In genomic region chr7:63911383-63912233, GRCm38 (mm10) we compare ENCODE assay signal across 8 mouse cellular contexts. TPM values are rescaled to one million over a fixed set of nuclear protein-coding genes. Genes with fewer than 3 reads are reported as not detected.
DNase-seq lines count a peak whose midpoint lies in the region; ATAC-seq and TF ChIP-seq lines count a peak whose summit lies in the region.

No protein-coding gene starts in this region.

- 45% methylated on average over 8 of the region's 8 CpGs for WGBS in intestine, postnatal 0 days
- WGBS in lung, embryonic 14.5 days = 31% methylated on average over 8 of the region's 8 CpGs

- TF ChIP-seq CTCF in intestine, postnatal 0 days (IDR thresholded peaks at IDR 0.05; ENCODE audit: low read depth) = no peak
- TF ChIP-seq CTCF in lung, embryonic 14.5 days (IDR thresholded peaks at IDR 0.05; ENCODE audit: low read depth) = no peak

- peak; percentile 34; the same call in 1 of the 2 replicates for ATAC-seq in intestine, postnatal 0 days
- peak; percentile 25; the same call in 1 of the 2 replicates for ATAC-seq in lung, embryonic 14.5 days (ENCODE audit: insufficient read depth)

- H3K27ac ChIP-seq in intestine, postnatal 0 days (ENCODE audit: low read depth, low read length) = peak overlapping the region; percentile 78
- peak overlapping the region; percentile 67 for H3K27ac ChIP-seq in lung, embryonic 14.5 days (ENCODE audit: low read depth)

- H3K27me3 ChIP-seq in intestine, postnatal 0 days (replicated peaks; ENCODE audit: control insufficient read depth, insufficient read depth, low read length) = no peaks in the 10 kb centered on the region
- H3K27me3 ChIP-seq in lung, embryonic 14.5 days (ENCODE audit: insufficient read depth, low read length) = no peaks in the 10 kb centered on the region

- peaks cover 21% of the 10 kb centered on the region; the same call in 1 of the 2 replicates for H3K4me1 ChIP-seq in intestine, postnatal 0 days (replicated peaks; ENCODE audit: control insufficient read depth, insufficient read depth, low read length)
- H3K4me1 ChIP-seq in lung, embryonic 14.5 days (ENCODE audit: insufficient read depth) = peaks cover 27% of the 10 kb centered on the region

- no peak overlapping the region for H3K4me3 ChIP-seq in intestine, postnatal 0 days (ENCODE audit: low read depth, low read length)
- no peak overlapping the region for H3K4me3 ChIP-seq in lung, embryonic 14.5 days (ENCODE audit: low read depth, low read length)

- intact Hi-C loops in left cerebral cortex, postnatal 4 days (cut with DNase I) = no loop called here
- intact Hi-C loops in left cerebral cortex, postnatal 36 days (cut with DNase I) = no loop called here
- intact Hi-C loops in gastrocnemius, postnatal 36 days (cut with DNase I) = no loop called here

- H3K9me3 ChIP-seq in intestine, postnatal 0 days (ENCODE audit: control insufficient read depth) = no peaks in the 10 kb centered on the region
- no peaks in the 10 kb centered on the region for H3K9me3 ChIP-seq in lung, embryonic 14.5 days (ENCODE audit: low read depth, low read length)

- no peak overlapping the region for H3K9ac ChIP-seq in intestine, postnatal 0 days (ENCODE audit: low read depth, low read length)
- H3K9ac ChIP-seq in lung, embryonic 14.5 days = 0 out of 2 replicates have a peak overlapping the region, but pooled peaks have one; percentile 2

- H3K36me3 ChIP-seq in intestine, postnatal 0 days (ENCODE audit: control insufficient read depth, insufficient read depth) = no peaks in the 10 kb centered on the region
- no peaks in the 10 kb centered on the region for H3K36me3 ChIP-seq in lung, embryonic 14.5 days (ENCODE audit: insufficient read depth)

- DNase-seq in left cerebral cortex, postnatal 4 days = peak; percentile 84
- no peak for DNase-seq in left cerebral cortex, postnatal 36 days (ENCODE audit: low spot score in 2 of 2)
- DNase-seq in cerebellum, adult 11-12 months = peak; percentile 77
- DNase-seq in gastrocnemius, postnatal 36 days = peak; percentile 82 to 84
- peak; percentile 59 for DNase-seq in lung, embryonic 14.5 days
- DNase-seq in spleen, postnatal 4 days (ENCODE audit: low spot score in 2 of 2) = peak; percentile 56 to 75
- no peak for DNase-seq in thymus, postnatal 14 days

- 0 out of 2 replicates have a peak overlapping the region, but pooled peaks have one; percentile 27 for H3K4me2 ChIP-seq in intestine, postnatal 0 days (replicated peaks; ENCODE audit: low read depth)
- no peak overlapping the region for H3K4me2 ChIP-seq in lung, embryonic 14.5 days

RNA-seq across cellular contexts. Expression of gene E030018B13Rik, which starts 5.0 kb away (rescaled TPM):
- total RNA-seq in left cerebral cortex, postnatal 4 days (2021) = not detected
- not detected for total RNA-seq in left cerebral cortex, postnatal 36 days (2021)
- total RNA-seq in gastrocnemius, postnatal 36 days (2021) = not detected
- not detected in 2 replicates for polyA plus RNA-seq in intestine, postnatal 0 days (2015; fragmentation: Nextera tagmentation; extraction: Ambion mirVana)
- polyA plus RNA-seq in lung, embryonic 14.5 days (2014; fragmentation: Nextera tagmentation; extraction: Ambion mirVana) = 0.18 TPM in 1 of 2 replicates, not detected in the other

RNA-seq across cellular contexts. Expression of gene Klf13, which starts 27.1 kb away (rescaled TPM):
- 10 to 100 TPM; 72.3 to 73.5 TPM for total RNA-seq in left cerebral cortex, postnatal 4 days (2021)
- 100 to 1,000 TPM; 168 to 175 TPM for total RNA-seq in left cerebral cortex, postnatal 36 days (2021)
- total RNA-seq in gastrocnemius, postnatal 36 days (2021) = 10 to 100 TPM; 42.3 to 47.7 TPM
- 19.3 and 24.5 TPM in 2 replicates for polyA plus RNA-seq in intestine, postnatal 0 days (2015; fragmentation: Nextera tagmentation; extraction: Ambion mirVana)
- 29.0 and 32.6 TPM in 2 replicates for polyA plus RNA-seq in lung, embryonic 14.5 days (2014; fragmentation: Nextera tagmentation; extraction: Ambion mirVana)

Comparison
In these comparisons a context has a peak if more than half of its experiments do, and no peak if none do; other contexts are left out.
1. DNase-seq: peak in left cerebral cortex, postnatal 4 days (single experiment), cerebellum, adult 11-12 months (single experiment), gastrocnemius, postnatal 36 days (2 of 2), lung, embryonic 14.5 days (single experiment) and spleen, postnatal 4 days (2 of 2); none in left cerebral cortex, postnatal 36 days (0 of 2) and thymus, postnatal 14 days (single experiment).